Comparison of ENCODE assay signal across 21 mouse cellular contexts in genomic region chr13:28699490-28700032, GRCm38 (mm10).
A peak's percentile ranks its signal among the peaks of the same experiment; 100 is the strongest.
DNase-seq lines count a peak whose midpoint lies in the region; ATAC-seq lines count a peak whose summit lies in the region.
"Had no signal": no experiment of that assay in that cellular context is flagged by ENCODE, and none has a peak within 500 bp of the region (broad histone marks: within the 10 kb centered on the region; RNA-seq: fewer than 3 reads in every experiment).

No protein-coding gene starts in this region.

- 96% methylated on average over 4 of the region's 4 CpGs for WGBS in hindbrain, embryonic 15.5 days
- 91% methylated on average over 4 of the region's 4 CpGs for WGBS in hindbrain, embryonic 13.5 days
- WGBS in lung, embryonic 16.5 days: 86% methylated on average over 4 of the region's 4 CpGs
- WGBS in stomach, embryonic 16.5 days: 83% methylated on average over 4 of the region's 4 CpGs

- no peaks in the 10 kb centered on the region for H3K36me3 ChIP-seq in hindbrain, embryonic 15.5 days
- no peaks in the 10 kb centered on the region for H3K36me3 ChIP-seq in hindbrain, embryonic 13.5 days
- H3K36me3 ChIP-seq in lung, embryonic 16.5 days (ENCODE audit: control insufficient read depth, insufficient read depth, low read length): no peaks in the 10 kb centered on the region
- H3K36me3 ChIP-seq in stomach, embryonic 16.5 days (ENCODE audit: control insufficient read depth, insufficient read depth, low read length): no peaks in the 10 kb centered on the region
- H3K36me3 ChIP-seq: heart, embryonic 15.5 days had no signal

- no peak overlapping the region for H3K4me3 ChIP-seq in hindbrain, embryonic 15.5 days
- H3K4me3 ChIP-seq in hindbrain, embryonic 13.5 days: no peak overlapping the region
- H3K4me3 ChIP-seq in lung, embryonic 16.5 days (ENCODE audit: low read length): no peak overlapping the region
- H3K4me3 ChIP-seq in stomach, embryonic 16.5 days (replicated peaks; ENCODE audit: low read length): no peak overlapping the region
- H3K4me3 ChIP-seq: forebrain, embryonic 13.5 days; heart, embryonic 15.5 days had no signal

- H3K4me2 ChIP-seq in hindbrain, embryonic 15.5 days: no peak overlapping the region
- H3K4me2 ChIP-seq in hindbrain, embryonic 13.5 days: no peak overlapping the region
- H3K4me2 ChIP-seq in lung, embryonic 16.5 days (ENCODE audit: low read depth, low read length): no peak overlapping the region
- H3K4me2 ChIP-seq in stomach, embryonic 16.5 days (ENCODE audit: low read depth, low read length): no peak overlapping the region
- H3K4me2 ChIP-seq: forebrain, embryonic 13.5 days; heart, embryonic 11.5 days; heart, embryonic 15.5 days had no signal

- ATAC-seq in hindbrain, embryonic 15.5 days (ENCODE audit: low FRiP score, low read depth): peak; percentile 30; the same call in 1 of the 2 replicates
- ATAC-seq in hindbrain, embryonic 13.5 days (ENCODE audit: low FRiP score): no peak
- ATAC-seq in lung, embryonic 16.5 days (ENCODE audit: low read depth): 0 out of 2 replicates have a peak, but pooled peaks have one; percentile 26
- peak; percentile 29 for ATAC-seq in stomach, embryonic 16.5 days (ENCODE audit: insufficient read depth, low FRiP score)
- ATAC-seq: forebrain, postnatal 0 days; hindbrain, postnatal 0 days had no signal

- no peaks in the 10 kb centered on the region for H3K9me3 ChIP-seq in hindbrain, embryonic 15.5 days
- no peaks in the 10 kb centered on the region for H3K9me3 ChIP-seq in hindbrain, embryonic 13.5 days
- H3K9me3 ChIP-seq in lung, embryonic 16.5 days (ENCODE audit: control insufficient read depth, low read length): no peaks in the 10 kb centered on the region
- H3K9me3 ChIP-seq in stomach, embryonic 16.5 days (replicated peaks; ENCODE audit: control insufficient read depth, low read length): no peaks in the 10 kb centered on the region
- H3K9me3 ChIP-seq: forebrain, embryonic 13.5 days; heart, embryonic 15.5 days had no signal

- H3K27ac ChIP-seq in hindbrain, embryonic 15.5 days (replicated peaks): no peak overlapping the region
- no peak overlapping the region for H3K27ac ChIP-seq in hindbrain, embryonic 13.5 days
- no peak overlapping the region for H3K27ac ChIP-seq in lung, embryonic 16.5 days (ENCODE audit: low read length)
- no peak overlapping the region for H3K27ac ChIP-seq in stomach, embryonic 16.5 days (ENCODE audit: low read length)
- H3K27ac ChIP-seq: forebrain, embryonic 13.5 days; heart, embryonic 15.5 days; hindbrain, postnatal 0 days had no signal

- H3K9ac ChIP-seq in hindbrain, embryonic 15.5 days: no peak overlapping the region
- H3K9ac ChIP-seq in hindbrain, embryonic 13.5 days: no peak overlapping the region
- no peak overlapping the region for H3K9ac ChIP-seq in lung, embryonic 16.5 days (ENCODE audit: low read length)
- H3K9ac ChIP-seq in stomach, embryonic 16.5 days (ENCODE audit: low read length): no peak overlapping the region
- H3K9ac ChIP-seq: forebrain, embryonic 13.5 days; forebrain, postnatal 0 days; heart, embryonic 15.5 days had no signal

- H3K27me3 ChIP-seq in hindbrain, embryonic 15.5 days: no peaks in the 10 kb centered on the region
- H3K27me3 ChIP-seq in hindbrain, embryonic 13.5 days: no peaks in the 10 kb centered on the region
- H3K27me3 ChIP-seq in lung, embryonic 16.5 days (ENCODE audit: control insufficient read depth, insufficient read depth, low read depth, low read length): no peaks in the 10 kb centered on the region
- H3K27me3 ChIP-seq in stomach, embryonic 16.5 days (ENCODE audit: control insufficient read depth, insufficient read depth, low read length): no peaks in the 10 kb centered on the region
- H3K27me3 ChIP-seq: forebrain, embryonic 13.5 days; heart, embryonic 15.5 days had no signal

- no peak for DNase-seq in lung, postnatal 10 days
- peak; percentile 92 for DNase-seq in fat pad, adult 2 months (ENCODE audit: extremely low read depth, low read depth, low spot score)
- DNase-seq in spleen, postnatal 14 days (ENCODE audit: low spot score in 2 of 2): no peak
- DNase-seq in layer of hippocampus, postnatal 10 days (ENCODE audit: low spot score in 2 of 2): no peak
- DNase-seq: adrenal gland, adult 2 months; adrenal gland, postnatal 25 days; cerebellum, adult 18-20 months; cerebellum, adult 9-11 months; cerebellum, postnatal 36 days; forebrain, postnatal 0 days; gastrocnemius, postnatal 25 days; heart, adult 18-20 months; heart, postnatal 14 days had no signal

- peaks cover 10% of the 10 kb centered on the region for H3K4me1 ChIP-seq in hindbrain, embryonic 15.5 days (replicated peaks)
- peaks cover 17% of the 10 kb centered on the region for H3K4me1 ChIP-seq in hindbrain, embryonic 13.5 days (replicated peaks)
- H3K4me1 ChIP-seq in lung, embryonic 16.5 days (replicated peaks; ENCODE audit: control insufficient read depth, insufficient read depth, low read length): peaks cover 13% of the 10 kb centered on the region
- H3K4me1 ChIP-seq in stomach, embryonic 16.5 days (ENCODE audit: control insufficient read depth, insufficient read depth, low read length): 0 out of 2 replicates have a peak, but pooled peaks cover 5% of the 10 kb centered on the region
